Mouse (Mus musculus) small intestine, adult 2 months (tissue): ENCODE measurements around the gene Ydjc. TPM values are rescaled to one million over a fixed set of nuclear protein-coding genes. Genes with fewer than 3 reads are reported as not detected.
A peak's percentile ranks its signal among the peaks of the same experiment; 100 is the strongest.
"Not testable (repeated sequence)": the region's sequence is repeated elsewhere in the genome, so short reads cannot be mapped to it uniquely, and the experiment has no call there.

Experiments
- H3K27ac ChIP-seq: fragments of 200-500 bp; 2 replicates; pipeline ENCODE4 v1.5.1; 2012; ENCODE audit warnings: low read depth, low read length, control low read depth, inconsistent platforms; ENCODE audit not compliant: insufficient read depth
- H3K27me3 ChIP-seq: fragments of 200-500 bp; 2 replicates; pipeline ENCODE4 v1.6.1; 2012; ENCODE audit warnings: mild to moderate bottlenecking, moderate library complexity, low read length, inconsistent platforms; ENCODE audit not compliant: control insufficient read depth, insufficient read depth
- H3K36me3 ChIP-seq: fragments of 200-500 bp; 2 replicates; pipeline ENCODE4 v1.6.1; 2012; ENCODE audit warnings: mild to moderate bottlenecking, low read length, control low read depth, inconsistent platforms; ENCODE audit not compliant: control insufficient read depth, insufficient read depth
- H3K4me1 ChIP-seq: fragments of 200-500 bp; 2 replicates; pipeline ENCODE4 v1.6.1; 2012; ENCODE audit warnings: low read length, inconsistent platforms, mixed read lengths; ENCODE audit not compliant: control insufficient read depth, insufficient read depth, insufficient read length
- H3K4me3 ChIP-seq: fragments of 200-500 bp; 2 replicates; pipeline ENCODE4 v1.5.1; 2012; ENCODE audit warnings: low read depth, mild to moderate bottlenecking, control low read depth, inconsistent platforms, low read length, moderate library complexity
- CTCF ChIP-seq: fragments of 200-500 bp; IDR thresholded peaks from 2 replicates; pipeline ENCODE4 v1.5.1; 2012; ENCODE audit warnings: low read depth, mild to moderate bottlenecking, control low read depth, inconsistent platforms, low read length, moderate library complexity, mixed read lengths; ENCODE audit not compliant: insufficient replicate concordance, insufficient read length; ENCODE audit errors: extremely low read depth
- POLR2A ChIP-seq: fragments of 200-500 bp; IDR thresholded peaks from 2 replicates; pipeline ENCODE4 v1.6.1; 2012; ENCODE audit warnings: low read depth, mild to moderate bottlenecking, control low read depth, inconsistent platforms, low read length, moderate library complexity
- WGBS: fragments of 180-500 bp; shearing (Covaris S2); methylation state at CpG from one replicate; pipeline ENCODE4 v1.1.7; 2018; 5-methylcytosine and 5-hydroxymethylcytosine counted together
- polyA plus RNA-seq: library from polyadenylated mRNA; depleted of rRNA; stranded (reverse); fragments of >200 nt; gene quantifications from 2 replicates; pipeline ENCODE4 v1.2.3, GENCODE M21; 2012

The Ydjc gene
- polyA plus RNA-seq, 1 experiment: 69.7 TPM

DNA sequence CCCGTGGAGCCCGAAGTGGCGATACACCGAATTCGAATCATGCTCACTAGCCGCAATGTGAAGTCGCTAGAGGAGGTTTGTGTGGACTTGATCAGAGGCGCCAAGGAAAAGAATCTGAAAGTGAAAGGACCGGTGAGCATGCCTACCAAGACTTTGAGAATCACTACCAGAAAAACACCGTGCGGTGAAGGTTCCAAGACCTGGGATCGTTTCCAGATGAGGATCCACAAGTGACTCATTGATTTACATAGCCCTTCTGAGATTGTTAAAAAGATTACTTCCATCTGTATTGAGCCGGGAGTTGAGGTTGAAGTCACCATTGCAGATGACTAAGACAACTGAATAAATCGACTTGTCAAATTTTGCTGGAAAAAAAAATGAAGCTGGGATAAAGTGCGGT, 7.1 kb upstream of the Ydjc start:
- WGBS: 73% methylated on average over 15 of the region's 15 CpGs
- no peak for TF ChIP-seq POLR2A
- TF ChIP-seq CTCF: no peak
- no peaks in the 10 kb centered on the region for H3K27me3 ChIP-seq
- H3K36me3 ChIP-seq: no peaks in the 10 kb centered on the region
- H3K4me3 ChIP-seq: no peak overlapping the region
- H3K4me1 ChIP-seq: no peaks in the 10 kb centered on the region
- H3K27ac ChIP-seq: no peak overlapping the region

DNA sequence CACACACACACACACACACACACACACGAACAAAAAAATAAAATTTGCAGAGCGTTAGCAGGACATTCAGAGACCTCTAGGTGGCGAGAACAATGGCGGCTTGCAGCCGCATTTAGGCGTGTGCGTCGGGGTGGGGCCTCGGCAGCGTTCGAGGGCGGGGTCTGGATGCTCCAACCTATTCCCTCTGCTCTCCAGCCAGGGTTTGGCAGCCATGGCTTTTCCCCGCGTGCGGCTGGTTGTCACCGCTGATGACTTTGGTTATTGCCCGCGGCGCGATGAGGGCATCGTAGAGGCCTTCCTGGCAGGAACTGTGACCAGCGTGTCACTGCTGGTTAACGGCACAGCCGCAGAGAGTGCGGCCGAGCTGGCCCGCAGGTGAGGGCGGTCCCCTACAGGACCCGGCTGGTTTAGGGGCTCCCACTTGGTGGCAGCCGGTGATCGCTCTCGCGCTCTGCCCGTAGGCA, 2.4 kb downstream of the Ydjc start, which contains the start of gene Ccdc116:
Gene Ccdc116, minus strand, starts transcription at position 458 of the 464 bp plus-strand sequence.
- Histone ChIP-seq H3K4me1 (peaks cover 23% of the 10 kb centered on the region), H3K27ac (peak within 1 kb of the TSS; percentile 44), H3K36me3 (no peaks in the 10 kb centered on the region), H3K4me3 (peak within 1 kb of the TSS; percentile 77), H3K27me3 (no peaks in the 10 kb centered on the region)
- no peak; the same call in 1 of the 2 replicates for TF ChIP-seq POLR2A
- peak; percentile 56; the same call in 1 of the 2 replicates for TF ChIP-seq CTCF
- WGBS: under 1% methylated on average over 34 of the region's 34 CpGs

DNA sequence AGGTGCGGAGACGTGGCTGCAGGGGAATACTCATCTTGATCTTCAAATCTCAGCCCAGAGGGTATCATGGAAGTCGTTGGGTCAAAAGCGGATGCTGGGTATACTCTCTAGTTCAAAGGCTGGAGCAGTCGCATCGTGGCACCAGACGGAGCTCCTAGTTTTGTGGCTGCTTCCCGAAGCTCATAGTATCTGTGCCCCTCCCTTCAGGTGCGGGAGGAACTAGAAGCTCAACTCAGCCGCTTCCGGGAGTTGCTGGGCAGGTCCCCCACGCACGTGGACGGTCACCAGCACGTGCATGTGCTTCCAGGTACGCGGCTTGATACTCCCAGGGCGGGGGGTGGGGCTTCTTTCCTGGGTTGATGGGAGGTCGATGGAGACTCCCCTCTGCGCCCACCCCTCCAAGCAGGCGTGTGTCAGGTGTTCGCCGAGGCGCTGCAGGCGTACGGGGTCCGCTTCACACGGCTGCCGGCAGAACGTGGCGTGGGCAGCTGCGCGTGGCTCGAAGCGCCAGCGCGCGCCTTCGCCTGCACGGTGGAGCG, 3.0 kb downstream of the Ydjc start:
- Histone ChIP-seq H3K4me1 (peaks cover 27% of the 10 kb centered on the region), H3K27me3 (no peaks in the 10 kb centered on the region), H3K36me3 (peaks cover under 1% of the 10 kb centered on the region; the same call in 1 of the 2 replicates), H3K4me3 (peak overlapping the region; percentile 77), H3K27ac (peak overlapping the region; percentile 44)
- no peak for TF ChIP-seq CTCF
- TF ChIP-seq POLR2A: peak; percentile 28; the same call in 1 of the 2 replicates
- 1% methylated on average over 41 of the region's 41 CpGs for WGBS

DNA sequence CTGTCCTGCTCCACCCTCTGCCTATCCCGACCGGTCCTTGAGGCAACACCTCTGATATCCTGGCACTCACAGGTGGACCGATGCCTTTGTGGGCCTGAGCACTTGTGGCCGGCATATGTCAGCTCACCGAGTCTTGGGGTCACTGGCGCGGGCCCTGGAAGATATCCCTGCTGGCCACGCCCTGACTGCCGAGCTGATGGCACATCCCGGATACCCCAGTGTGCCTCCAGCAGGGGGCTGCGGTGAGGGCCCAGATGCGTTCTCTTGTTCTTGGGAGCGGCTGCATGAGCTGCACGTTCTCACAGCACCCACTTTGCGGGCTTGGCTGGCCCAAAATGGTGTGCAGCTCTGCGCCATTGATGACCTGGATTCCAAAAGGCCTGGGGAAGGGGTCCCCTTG, 3.7 kb downstream of the Ydjc start:
- TF ChIP-seq CTCF: no peak
- no peak for TF ChIP-seq POLR2A
- Histone ChIP-seq H3K36me3 (peaks cover 6% of the 10 kb centered on the region), H3K27me3 (no peaks in the 10 kb centered on the region), H3K4me1 (peaks cover 27% of the 10 kb centered on the region), H3K4me3 (peak overlapping the region; percentile 77), H3K27ac (0 out of 2 replicates have a peak overlapping the region, but pooled peaks have one; percentile 14)
- 33% methylated on average over 16 of the region's 16 CpGs for WGBS

DNA sequence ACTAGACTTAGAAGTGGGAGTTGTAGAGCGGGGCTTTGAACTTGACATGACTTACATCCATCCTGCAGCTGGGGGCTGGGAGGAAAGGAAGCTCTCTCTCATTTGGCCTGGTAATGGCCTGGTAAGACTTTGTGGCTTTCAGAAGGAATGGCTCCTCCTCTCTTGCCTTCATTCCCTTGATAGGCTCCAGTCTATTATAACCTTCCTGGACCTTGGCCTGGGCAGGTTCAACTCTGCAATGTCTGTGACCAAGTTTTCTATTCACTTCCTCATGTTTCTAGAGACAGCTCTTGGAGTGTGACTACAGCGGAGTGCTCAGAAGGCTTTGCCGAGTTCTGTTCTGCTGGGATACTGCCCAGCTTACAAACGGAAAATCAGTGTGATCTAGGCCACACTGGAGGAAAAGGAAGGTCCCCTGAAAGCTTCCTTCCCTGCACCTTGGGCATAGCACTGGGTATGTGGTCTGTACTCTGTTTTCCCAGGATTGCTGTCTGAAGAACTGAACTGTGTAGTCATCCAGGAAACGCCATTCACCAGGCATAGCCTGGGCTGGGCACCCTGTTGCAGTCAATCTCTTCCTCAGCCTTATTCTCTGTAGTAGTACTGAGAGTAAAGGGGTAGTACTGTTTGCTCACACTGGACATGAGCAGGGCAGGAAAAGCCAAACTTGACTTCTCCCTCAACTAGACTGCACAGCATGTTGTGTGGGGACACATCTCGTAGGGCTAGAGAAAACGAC, 6.3 kb downstream of the Ydjc start:
- Histone ChIP-seq H3K4me3 (peak overlapping the region; percentile 27; the same call in 1 of the 2 replicates), H3K4me1 (peaks cover 27% of the 10 kb centered on the region), H3K27me3 (no peaks in the 10 kb centered on the region), H3K27ac (peak overlapping the region; percentile 98), H3K36me3 (peaks cover 14% of the 10 kb centered on the region)
- WGBS: 32% methylated on average over 7 of the region's 7 CpGs
- TF ChIP-seq POLR2A (peak; percentile 67; the same call in 1 of the 2 replicates), CTCF (no peak)

DNA sequence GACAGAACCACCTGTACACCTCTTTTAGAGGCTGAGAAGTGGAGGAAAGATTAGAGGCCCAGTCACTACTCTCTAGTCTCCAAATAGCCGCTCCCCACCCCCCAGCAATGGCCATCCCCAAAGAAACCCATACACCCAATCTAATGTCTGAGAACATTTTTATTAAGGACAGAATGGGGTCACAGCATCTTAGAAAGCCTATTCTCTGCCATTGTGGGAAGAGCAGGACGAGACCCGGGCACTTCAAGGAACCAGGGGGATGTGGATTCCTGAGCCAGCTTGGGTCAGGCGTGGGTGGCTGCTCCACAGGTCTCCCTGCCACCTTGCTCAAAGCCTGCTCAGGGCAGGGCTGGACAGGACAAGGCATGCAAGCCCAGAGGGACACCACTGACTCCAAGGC, 7.5 kb downstream of the Ydjc start:
- no peak for TF ChIP-seq CTCF
- TF ChIP-seq POLR2A: no peak
- Histone ChIP-seq H3K4me3 (no peak overlapping the region), H3K36me3 (peaks cover 20% of the 10 kb centered on the region), H3K27me3 (no peaks in the 10 kb centered on the region), H3K4me1 (peaks cover 27% of the 10 kb centered on the region), H3K27ac (peak overlapping the region; percentile 98)
- over 99% methylated on average over 4 of the region's 4 CpGs for WGBS

DNA sequence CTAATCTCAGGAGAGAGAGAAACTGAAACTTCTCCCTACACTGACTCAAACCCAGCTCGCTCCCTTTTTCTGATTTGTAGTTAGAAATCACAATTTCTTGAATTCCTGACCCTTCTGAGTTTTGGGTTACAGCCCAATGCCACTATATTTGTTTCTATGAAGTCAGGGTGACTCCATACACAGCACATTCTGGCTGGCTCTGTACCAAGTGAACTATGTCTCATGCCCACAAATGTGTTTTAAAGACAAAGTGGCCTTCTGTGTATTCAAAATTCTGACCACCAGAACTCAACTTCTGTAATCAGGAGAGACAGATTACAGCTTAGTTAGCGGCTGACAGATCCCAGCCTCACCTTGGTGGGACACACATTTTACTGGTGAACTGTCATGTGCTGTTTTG, 9.9 kb downstream of the Ydjc start:
- no peak overlapping the region for H3K27ac ChIP-seq
- 82% methylated on average over 2 of the region's 2 CpGs for WGBS
- peaks cover 34% of the 10 kb centered on the region for H3K36me3 ChIP-seq
- no peak overlapping the region for H3K4me3 ChIP-seq
- TF ChIP-seq POLR2A (no peak), CTCF (no peak)
- H3K4me1 ChIP-seq: peaks cover 17% of the 10 kb centered on the region
- H3K27me3 ChIP-seq: no peaks in the 10 kb centered on the region

DNA sequence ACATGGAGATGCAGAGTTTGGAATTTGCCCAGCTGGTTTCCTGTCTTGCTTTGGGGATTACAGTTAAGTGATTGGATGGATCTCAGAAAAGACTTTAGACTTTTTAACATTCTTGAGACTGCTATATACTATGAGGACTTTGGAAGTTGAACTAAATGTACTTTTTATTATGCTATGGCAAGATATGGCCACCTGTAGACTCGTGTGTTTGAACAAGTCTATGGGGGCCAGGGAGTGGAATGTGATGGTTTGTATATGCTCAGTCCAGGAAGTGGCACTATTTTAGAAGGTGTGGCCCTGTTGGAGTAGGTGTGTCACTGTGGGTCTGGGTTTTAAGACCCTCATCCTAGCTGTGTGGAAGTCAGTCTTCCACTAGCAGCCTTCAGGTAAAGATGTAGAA, 21.1 kb downstream of the Ydjc start:
- peak overlapping the region; percentile 79 for H3K27ac ChIP-seq

More for the DNA sequence above, 21.1 kb downstream of the Ydjc start:
- 38% methylated on average over 1 of the region's 1 CpGs for WGBS
- H3K27me3 ChIP-seq, H3K4me3 ChIP-seq, H3K36me3 ChIP-seq: not testable (repeated sequence)
- peaks cover 16% of the 10 kb centered on the region; the same call in 1 of the 2 replicates for H3K4me1 ChIP-seq
